Mouse (Mus musculus): ENCODE data around the gene Xpot. TPM values are rescaled to one million over a fixed set of nuclear protein-coding genes. Genes with fewer than 3 reads are reported as not detected.

The Xpot gene
- polyA plus RNA-seq, 1 experiment from 2014 or later: 28.7 TPM

GRCm38 (mm10) chr10:121615935-121616334 is 10.2 kb downstream of the Xpot start:
- H3K4me1 ChIP-seq (ENCODE audit: control insufficient read depth in 2 of 2, insufficient read depth in 2 of 2, low read length in 2 of 2): no peaks in the 10 kb centered on the region
- H3K36me3 ChIP-seq (ENCODE audit: control insufficient read depth, insufficient read depth, low read length): peaks cover 89% of the 10 kb centered on the region
- WGBS: 75% methylated on average over 7 of the region's 7 CpGs
- no peaks in the 10 kb centered on the region for H3K27me3 ChIP-seq (ENCODE audit: control insufficient read depth, insufficient read depth, low read length)
- H3K27ac ChIP-seq (replicated peaks in 1 of 2; ENCODE audit: control insufficient read depth in 1 of 2, insufficient read depth in 1 of 2, low read depth in 2 of 2, low read length in 2 of 2): no peak overlapping the region
- no peak overlapping the region for H3K9ac ChIP-seq (ENCODE audit: low read length)
- H3K4me2 ChIP-seq (ENCODE audit: low read length): no peak overlapping the region
- ATAC-seq (ENCODE audit: insufficient number of reproducible peaks, insufficient read depth, low FRiP score, low read depth): no peak
- H3K9me3 ChIP-seq (ENCODE audit: control insufficient read depth, low read length): no peaks in the 10 kb centered on the region
- no peak overlapping the region for H3K4me3 ChIP-seq (ENCODE audit: control insufficient read depth in 1 of 2, insufficient read depth in 1 of 2, low read depth in 1 of 2, low read length in 2 of 2)

GRCm38 (mm10) chr10:121615146-121615870 is 10.8 kb downstream of the Xpot start:
- no peak for ATAC-seq (ENCODE audit: insufficient number of reproducible peaks, insufficient read depth, low FRiP score, low read depth)
- no peaks in the 10 kb centered on the region for H3K9me3 ChIP-seq (ENCODE audit: control insufficient read depth, low read length)
- H3K36me3 ChIP-seq (ENCODE audit: control insufficient read depth, insufficient read depth, low read length): peaks cover 92% of the 10 kb centered on the region
- no peaks in the 10 kb centered on the region for H3K27me3 ChIP-seq (ENCODE audit: control insufficient read depth, insufficient read depth, low read length)
- no peak overlapping the region for H3K9ac ChIP-seq (ENCODE audit: low read length)
- 91% methylated on average over 13 of the region's 13 CpGs for WGBS
- H3K4me3 ChIP-seq (ENCODE audit: control insufficient read depth in 1 of 2, insufficient read depth in 1 of 2, low read depth in 1 of 2, low read length in 2 of 2): no peak overlapping the region
- no peak overlapping the region for H3K27ac ChIP-seq (replicated peaks in 1 of 2; ENCODE audit: control insufficient read depth in 1 of 2, insufficient read depth in 1 of 2, low read depth in 2 of 2, low read length in 2 of 2)
- H3K4me2 ChIP-seq (ENCODE audit: low read length): no peak overlapping the region
- H3K4me1 ChIP-seq (ENCODE audit: control insufficient read depth in 2 of 2, insufficient read depth in 2 of 2, low read length in 2 of 2): no peaks in the 10 kb centered on the region

GRCm38 (mm10) chr10:121613570-121613969 is 12.6 kb downstream of the Xpot start:
- ATAC-seq (ENCODE audit: insufficient number of reproducible peaks, insufficient read depth, low FRiP score, low read depth): peak; percentile 57; the same call in 1 of the 2 replicates

GRCm38 (mm10) chr10:121612448-121612847 is 13.7 kb downstream of the Xpot start:
- ATAC-seq (ENCODE audit: insufficient number of reproducible peaks, insufficient read depth, low FRiP score, low read depth): no peak
- Histone ChIP-seq H3K9me3 (ENCODE audit: control insufficient read depth, low read length) (no peaks in the 10 kb centered on the region), H3K36me3 (ENCODE audit: control insufficient read depth, insufficient read depth, low read length) (peaks cover 92% of the 10 kb centered on the region), H3K9ac (ENCODE audit: low read length) (no peak overlapping the region), H3K27me3 (ENCODE audit: control insufficient read depth, insufficient read depth, low read length) (no peaks in the 10 kb centered on the region), H3K27ac (replicated peaks in 1 of 2; ENCODE audit: control insufficient read depth in 1 of 2, insufficient read depth in 1 of 2, low read depth in 2 of 2, low read length in 2 of 2) (0 out of 4 replicates have a peak overlapping the region, but pooled peaks of 1 of the 2 experiments have one; percentile 38), H3K4me3 (ENCODE audit: control insufficient read depth in 1 of 2, insufficient read depth in 1 of 2, low read depth in 1 of 2, low read length in 2 of 2) (no peak overlapping the region), H3K4me1 (ENCODE audit: control insufficient read depth in 2 of 2, insufficient read depth in 2 of 2, low read length in 2 of 2) (no peaks in the 10 kb centered on the region), H3K4me2 (ENCODE audit: low read length) (no peak overlapping the region)
- 81% methylated on average over 6 of the region's 6 CpGs for WGBS

More at GRCm38 (mm10) chr10:121613570-121613969, 12.6 kb downstream of the Xpot start:
- peak overlapping the region; percentile 32 to 64; a peak in 3 of 4 replicates for H3K27ac ChIP-seq (replicated peaks in 1 of 2; ENCODE audit: control insufficient read depth in 1 of 2, insufficient read depth in 1 of 2, low read depth in 2 of 2, low read length in 2 of 2)
- WGBS: 71% methylated on average over 13 of the region's 13 CpGs
- no peak overlapping the region for H3K4me2 ChIP-seq (ENCODE audit: low read length)
- H3K27me3 ChIP-seq (ENCODE audit: control insufficient read depth, insufficient read depth, low read length): no peaks in the 10 kb centered on the region
- no peak overlapping the region for H3K4me3 ChIP-seq (ENCODE audit: control insufficient read depth in 1 of 2, insufficient read depth in 1 of 2, low read depth in 1 of 2, low read length in 2 of 2)
- no peaks in the 10 kb centered on the region for H3K9me3 ChIP-seq (ENCODE audit: control insufficient read depth, low read length)
- peaks cover 92% of the 10 kb centered on the region for H3K36me3 ChIP-seq (ENCODE audit: control insufficient read depth, insufficient read depth, low read length)
- H3K9ac ChIP-seq (ENCODE audit: low read length): no peak overlapping the region
- no peaks in the 10 kb centered on the region for H3K4me1 ChIP-seq (ENCODE audit: control insufficient read depth in 2 of 2, insufficient read depth in 2 of 2, low read length in 2 of 2)

GRCm38 (mm10) chr10:121611587-121611986 is 14.5 kb downstream of the Xpot start:
- no peak overlapping the region for H3K4me3 ChIP-seq (ENCODE audit: control insufficient read depth in 1 of 2, insufficient read depth in 1 of 2, low read depth in 1 of 2, low read length in 2 of 2)
- H3K27me3 ChIP-seq (ENCODE audit: control insufficient read depth, insufficient read depth, low read length): no peaks in the 10 kb centered on the region
- H3K36me3 ChIP-seq (ENCODE audit: control insufficient read depth, insufficient read depth, low read length): peaks cover 92% of the 10 kb centered on the region
- H3K9me3 ChIP-seq (ENCODE audit: control insufficient read depth, low read length): no peaks in the 10 kb centered on the region
- no peak overlapping the region for H3K4me2 ChIP-seq (ENCODE audit: low read length)
- no peak for ATAC-seq (ENCODE audit: insufficient number of reproducible peaks, insufficient read depth, low FRiP score, low read depth)
- H3K27ac ChIP-seq (replicated peaks in 1 of 2; ENCODE audit: control insufficient read depth in 1 of 2, insufficient read depth in 1 of 2, low read depth in 2 of 2, low read length in 2 of 2): no peak overlapping the region
- H3K4me1 ChIP-seq (ENCODE audit: control insufficient read depth in 2 of 2, insufficient read depth in 2 of 2, low read length in 2 of 2): no peaks in the 10 kb centered on the region
- 84% methylated on average over 9 of the region's 10 CpGs for WGBS
- H3K9ac ChIP-seq (ENCODE audit: low read length): no peak overlapping the region

GRCm38 (mm10) chr10:121608177-121608576 is 18.0 kb downstream of the Xpot start:
- H3K9me3 ChIP-seq (ENCODE audit: control insufficient read depth, low read length): no peaks in the 10 kb centered on the region
- no peak overlapping the region for H3K4me2 ChIP-seq (ENCODE audit: low read length)
- 95% methylated on average over 10 of the region's 10 CpGs for WGBS
- H3K9ac ChIP-seq (ENCODE audit: low read length): no peak overlapping the region
- no peak for ATAC-seq (ENCODE audit: insufficient number of reproducible peaks, insufficient read depth, low FRiP score, low read depth)
- H3K4me3 ChIP-seq (ENCODE audit: control insufficient read depth in 1 of 2, insufficient read depth in 1 of 2, low read depth in 1 of 2, low read length in 2 of 2): no peak overlapping the region
- H3K27ac ChIP-seq (replicated peaks in 1 of 2; ENCODE audit: control insufficient read depth in 1 of 2, insufficient read depth in 1 of 2, low read depth in 2 of 2, low read length in 2 of 2): no peak overlapping the region
- H3K27me3 ChIP-seq (ENCODE audit: control insufficient read depth, insufficient read depth, low read length): no peaks in the 10 kb centered on the region
- no peaks in the 10 kb centered on the region for H3K4me1 ChIP-seq (ENCODE audit: control insufficient read depth in 2 of 2, insufficient read depth in 2 of 2, low read length in 2 of 2)
- peaks cover 98% of the 10 kb centered on the region for H3K36me3 ChIP-seq (ENCODE audit: control insufficient read depth, insufficient read depth, low read length)

- H3K27me3 ChIP-seq (ENCODE audit: control insufficient read depth, insufficient read depth, low read length): no peaks in the 10 kb centered on the region
- no peaks in the 10 kb centered on the region for H3K4me1 ChIP-seq (ENCODE audit: control insufficient read depth in 2 of 2, insufficient read depth in 2 of 2, low read length in 2 of 2)
- H3K9me3 ChIP-seq (ENCODE audit: control insufficient read depth, low read length): no peaks in the 10 kb centered on the region
- WGBS: 86% methylated on average over 13 of the region's 13 CpGs
- peaks cover 100% of the 10 kb centered on the region for H3K36me3 ChIP-seq (ENCODE audit: control insufficient read depth, insufficient read depth, low read length)
- H3K4me3 ChIP-seq (ENCODE audit: control insufficient read depth in 1 of 2, insufficient read depth in 1 of 2, low read depth in 1 of 2, low read length in 2 of 2): no peak overlapping the region
- no peak for ATAC-seq (ENCODE audit: insufficient number of reproducible peaks, insufficient read depth, low FRiP score, low read depth)
- no peak overlapping the region for H3K27ac ChIP-seq (replicated peaks in 1 of 2; ENCODE audit: control insufficient read depth in 1 of 2, insufficient read depth in 1 of 2, low read depth in 2 of 2, low read length in 2 of 2)
- no peak overlapping the region for H3K9ac ChIP-seq (ENCODE audit: low read length)
- no peak overlapping the region for H3K4me2 ChIP-seq (ENCODE audit: low read length)
Observed at GRCm38 (mm10) chr10:121604632-121605344, 21.3 kb downstream of the Xpot start.

Measured in heart, embryonic 14.5 days (tissue).